Comparison of ENCODE assay signal across 8 mouse cellular contexts in genomic region chr5:104508195-104508891, GRCm38 (mm10). TPM values are rescaled to one million over a fixed set of nuclear protein-coding genes. Genes with fewer than 3 reads are reported as not detected.
DNase-seq lines count a peak whose midpoint lies in the region; ATAC-seq lines count a peak whose summit lies in the region.

TSS of gene BC005561 (plus strand) at chr5:104508352.

- peak within 1 kb of the TSS; percentile 89 for H3K27ac ChIP-seq in intestine, embryonic 14.5 days (ENCODE audit: low read depth)

- ATAC-seq in intestine, embryonic 14.5 days (replicated peaks; ENCODE audit: low FRiP score, low TSS enrichment, low read depth), result peak; percentile 89

- H3K9me3 ChIP-seq in intestine, embryonic 14.5 days (ENCODE audit: control insufficient read depth, low read length), result 0 out of 2 replicates have a peak, but pooled peaks cover 5% of the 10 kb centered on the region

- peaks cover 10% of the 10 kb centered on the region for H3K4me1 ChIP-seq in intestine, embryonic 14.5 days (replicated peaks; ENCODE audit: control insufficient read depth, insufficient read depth, low read length)

- H3K36me3 ChIP-seq in intestine, embryonic 14.5 days (ENCODE audit: control insufficient read depth, insufficient read depth, low read length), result peaks cover 23% of the 10 kb centered on the region

- H3K27me3 ChIP-seq in intestine, embryonic 14.5 days (replicated peaks; ENCODE audit: control insufficient read depth, insufficient read depth, low read length), result no peaks in the 10 kb centered on the region

- peak within 1 kb of the TSS; percentile 87 for H3K4me2 ChIP-seq in intestine, embryonic 14.5 days (ENCODE audit: low read length)

- DNase-seq in adipocyte (ENCODE audit: low spot score), result peak; percentile 83
- DNase-seq in embryo, embryonic 10 days (ENCODE audit: low spot score), result peak; percentile 96
- DNase-seq in gastrocnemius, postnatal 14 days, result peak; percentile 87
- peak; percentile 93 for DNase-seq in intestine, embryonic 14.5 days (ENCODE audit: low spot score)
- DNase-seq in left cerebral cortex, postnatal 14 days (ENCODE audit: low spot score in 2 of 2), result peak; percentile 64 to 87
- DNase-seq in mesoderm, embryonic 11.5 days (ENCODE audit: low read depth, low spot score), result peak; percentile 91
- DNase-seq in right cerebral cortex, postnatal 36 days (ENCODE audit: low spot score in 2 of 2), result peak; percentile 72 to 81
- peak; percentile 88 for DNase-seq in yolk sac, embryonic 10.5 days (ENCODE audit: low spot score)

- WGBS in intestine, embryonic 14.5 days, result under 1% methylated on average over 60 of the region's 83 CpGs

- H3K4me3 ChIP-seq in intestine, embryonic 14.5 days (ENCODE audit: low read depth, low read length), result peak within 1 kb of the TSS; percentile 84

- H3K9ac ChIP-seq in intestine, embryonic 14.5 days (ENCODE audit: low read length), result peak within 1 kb of the TSS; percentile 91

- intact Hi-C loops in gastrocnemius, postnatal 14 days (cut with DNase I; ENCODE audit: low total_unique reads), result no loop called here
- intact Hi-C loops in left cerebral cortex, postnatal 14 days (cut with DNase I), result no loop called here

RNA-seq across cellular contexts. Expression of gene BC005561, which starts in this region (rescaled TPM):
- 1 to 10 TPM; 3.5 to 4.2 TPM for total RNA-seq in gastrocnemius, postnatal 14 days (2021)
- 12.8 and 13.9 TPM in 2 replicates for polyA plus RNA-seq in intestine, embryonic 14.5 days (2014; fragmentation: Nextera tagmentation; extraction: Ambion mirVana)
- total RNA-seq in left cerebral cortex, postnatal 14 days (2021), result 10 to 100 TPM; 13.0 to 14.4 TPM

Comparison
In these comparisons a context has a peak if more than half of its experiments do, and no peak if none do; other contexts are left out.
1. Peak in every context shown above with its lines: DNase-seq, ATAC-seq, H3K4me3 ChIP-seq and H3K27ac ChIP-seq.